ENCODE assay signal across 20 mouse cellular contexts in the genomic region with DNA sequence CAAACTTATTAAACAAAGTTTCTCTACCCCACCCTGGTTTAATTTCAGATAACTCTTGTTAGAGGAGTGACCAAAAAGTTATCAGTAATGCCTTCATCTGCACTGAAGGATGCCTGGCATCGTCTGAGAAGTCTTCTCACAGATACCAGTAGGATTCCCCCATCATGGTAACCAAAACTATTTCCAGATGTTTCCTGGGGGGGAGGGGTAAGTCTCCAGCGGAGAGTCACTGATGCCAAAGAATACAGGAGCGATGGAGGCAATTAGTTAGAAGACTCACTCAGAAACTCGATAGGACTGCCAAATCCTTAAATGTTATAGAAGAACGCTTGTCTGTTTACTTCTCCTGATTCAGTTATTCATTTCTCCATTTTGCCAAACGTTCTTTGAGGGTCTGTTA.
"Had no signal": no experiment of that assay in that cellular context is flagged by ENCODE, and none has a peak within 500 bp of the region (broad histone marks: within the 10 kb centered on the region; RNA-seq: fewer than 3 reads in every experiment).

No protein-coding gene starts in this region.

- H3K4me3 ChIP-seq: layer of hippocampus, adult 2 months; left cerebral cortex, adult 2 months; limb, embryonic 12.5 days; liver, embryonic 12.5 days; liver, embryonic 15.5 days; midbrain, embryonic 12.5 days; midbrain, embryonic 15.5 days; neural tube, embryonic 12.5 days; neural tube, embryonic 15.5 days had no signal

- H3K4me2 ChIP-seq: limb, embryonic 12.5 days; liver, embryonic 12.5 days; liver, embryonic 15.5 days; midbrain, embryonic 12.5 days; midbrain, embryonic 15.5 days; neural tube, embryonic 12.5 days; neural tube, embryonic 15.5 days had no signal

- H3K4me1 ChIP-seq: liver, embryonic 12.5 days; liver, embryonic 15.5 days; midbrain, embryonic 12.5 days; midbrain, embryonic 15.5 days; neural tube, embryonic 12.5 days; neural tube, embryonic 15.5 days had no signal

- ATAC-seq: liver, embryonic 12.5 days; midbrain, embryonic 15.5 days had no signal

- H3K9me3 ChIP-seq: limb, embryonic 12.5 days; liver, embryonic 12.5 days; liver, embryonic 15.5 days; midbrain, embryonic 12.5 days; midbrain, embryonic 15.5 days; neural tube, embryonic 12.5 days; neural tube, embryonic 15.5 days had no signal

- H3K36me3 ChIP-seq: limb, embryonic 12.5 days; liver, embryonic 12.5 days; liver, embryonic 15.5 days; midbrain, embryonic 12.5 days; midbrain, embryonic 15.5 days; neural tube, embryonic 12.5 days; neural tube, embryonic 15.5 days had no signal

- H3K27me3 ChIP-seq: liver, embryonic 12.5 days; liver, embryonic 15.5 days; midbrain, embryonic 12.5 days; midbrain, embryonic 15.5 days; neural tube, embryonic 12.5 days; neural tube, embryonic 15.5 days had no signal

- H3K9ac ChIP-seq: limb, embryonic 12.5 days; liver, embryonic 12.5 days; liver, embryonic 15.5 days; midbrain, embryonic 12.5 days; midbrain, embryonic 15.5 days; neural tube, embryonic 12.5 days; neural tube, embryonic 15.5 days had no signal

- H3K27ac ChIP-seq: kidney, postnatal 0 days; layer of hippocampus, adult 2 months; left cerebral cortex, adult 2 months; limb, embryonic 12.5 days; liver, embryonic 12.5 days; liver, embryonic 15.5 days; macrophage; midbrain, embryonic 12.5 days; midbrain, embryonic 15.5 days; neural tube, embryonic 12.5 days; neural tube, embryonic 15.5 days; stomach, postnatal 0 days had no signal

- DNase-seq: kidney, adult 2 months; kidney, postnatal 25 days; layer of hippocampus, adult 9-11 months; layer of hippocampus, postnatal 36 days; liver; lung, adult 18-20 months; lung, postnatal 14 days; thymus, postnatal 36 days had no signal
